Mouse (Mus musculus): Measurements from ENCODE around the gene Hypm.

Gene Hypm

GRCm38 (mm10) chrX:9846628-9847027 lies at the start of gene Hypm:
Gene Hypm (plus strand): TSS chrX:9846928.
- in situ Hi-C loops (cut with MboI; ENCODE audit: low sequenced_read_pairs), result no loop called here

DNA sequence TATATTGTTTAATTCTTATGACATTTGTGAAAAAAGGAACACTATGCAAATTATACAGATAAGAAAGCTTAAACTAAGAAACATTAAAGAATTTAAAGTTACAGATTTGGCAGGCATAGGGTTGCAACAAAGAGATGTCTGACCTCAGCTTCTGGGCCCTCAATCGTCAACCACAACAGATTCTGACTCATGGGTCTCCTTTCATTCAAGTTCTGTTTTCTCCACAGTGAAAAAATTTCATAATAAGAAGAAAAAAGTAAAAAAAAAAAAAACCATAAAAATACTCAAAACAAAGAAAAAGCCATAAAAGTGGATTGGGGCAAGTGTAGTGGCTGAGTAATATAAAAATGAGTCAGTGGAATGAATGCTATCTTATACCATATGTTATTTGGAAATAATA lies 36.6 kb upstream of the Hypm start:
- in situ Hi-C loops (cut with MboI; ENCODE audit: low sequenced_read_pairs), result no loop called here

DNA sequence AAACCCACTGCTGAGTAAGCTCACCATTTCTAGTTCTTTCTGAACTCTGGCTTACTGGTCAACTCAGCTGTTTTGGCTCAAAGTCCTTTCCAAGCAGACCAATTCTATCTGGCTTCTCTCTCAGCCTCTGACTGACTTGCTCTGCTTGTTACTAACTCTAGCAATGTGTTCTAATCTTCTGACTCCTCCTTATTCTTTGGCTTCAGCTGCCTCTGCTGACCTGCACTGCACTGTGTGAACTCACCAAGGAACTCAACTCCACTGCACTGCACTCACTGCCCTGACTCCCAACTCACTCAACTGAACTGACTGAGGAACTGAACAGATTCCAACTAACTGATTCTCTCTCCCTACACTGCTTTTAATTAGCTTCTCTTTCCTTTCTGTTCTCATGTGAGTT lies 34.3 kb upstream of the Hypm start:
- in situ Hi-C loops (cut with MboI; ENCODE audit: low sequenced_read_pairs), result no loop called here

DNA sequence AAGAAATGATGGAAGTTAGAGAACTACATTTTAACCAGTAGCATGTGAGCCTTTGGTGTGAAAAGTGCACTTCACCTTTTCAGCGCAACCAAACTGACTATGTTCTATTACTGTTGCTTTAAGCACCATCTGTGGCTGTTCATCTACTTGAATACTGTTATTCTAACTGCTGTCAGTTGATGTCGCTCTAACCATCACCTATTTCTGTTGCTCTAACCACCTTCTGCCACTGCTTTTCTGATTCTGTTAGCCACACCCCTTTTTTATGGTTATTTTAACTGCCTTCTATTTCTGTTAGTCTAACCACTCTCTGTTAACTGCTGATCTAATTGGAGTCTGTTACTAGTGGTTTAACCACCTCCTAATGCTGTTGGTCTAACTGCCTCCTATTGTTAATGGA lies 11.9 kb upstream of the Hypm start:
- in situ Hi-C loops (cut with MboI; ENCODE audit: low sequenced_read_pairs), result no loop called here

DNA sequence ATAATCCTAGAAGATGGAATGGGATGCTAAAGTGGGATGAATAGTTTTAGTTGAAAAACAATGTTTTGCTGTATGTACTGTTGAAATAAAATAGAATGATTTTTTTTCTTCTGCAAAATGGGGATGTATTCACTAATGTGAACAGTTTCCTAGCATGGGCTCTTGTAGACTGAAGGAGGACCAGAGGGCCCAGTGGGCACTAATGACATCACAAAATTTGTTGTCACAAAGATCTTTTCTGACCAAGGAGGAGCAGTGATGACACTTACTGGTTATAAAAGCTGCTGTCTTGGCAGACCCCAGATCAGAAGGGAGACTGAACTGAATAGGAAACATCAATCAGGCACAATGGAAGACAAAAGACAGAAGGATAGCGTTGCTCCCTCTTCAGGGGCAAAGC lies 2.7 kb downstream of the Hypm start, which contains the start of gene H2al3:
Gene H2al3, plus strand, starts transcription at position 301 of the 400 bp plus-strand sequence.
- in situ Hi-C loops (cut with MboI; ENCODE audit: low sequenced_read_pairs), result no loop called here

DNA sequence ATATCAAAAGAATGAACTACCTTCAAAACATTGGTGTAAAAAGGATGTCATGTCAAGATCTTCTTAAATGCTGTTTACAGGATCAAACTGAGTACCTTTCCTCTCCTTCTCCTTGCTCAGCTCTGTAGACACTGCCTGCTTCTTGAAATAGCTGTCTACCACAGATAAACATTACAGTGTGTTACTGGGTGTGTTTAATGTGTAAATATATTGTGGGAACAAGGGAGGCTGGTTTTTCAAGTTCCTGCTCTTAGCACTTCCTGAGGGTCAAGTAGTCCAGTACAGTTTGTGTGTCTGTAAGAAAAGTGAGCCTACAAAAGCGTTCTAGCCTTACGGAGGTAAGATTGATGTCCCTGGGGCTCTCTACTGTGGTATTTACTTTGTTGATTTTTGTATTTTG lies 15.1 kb downstream of the Hypm start:
- in situ Hi-C loops (cut with MboI; ENCODE audit: low sequenced_read_pairs), result no loop called here

DNA sequence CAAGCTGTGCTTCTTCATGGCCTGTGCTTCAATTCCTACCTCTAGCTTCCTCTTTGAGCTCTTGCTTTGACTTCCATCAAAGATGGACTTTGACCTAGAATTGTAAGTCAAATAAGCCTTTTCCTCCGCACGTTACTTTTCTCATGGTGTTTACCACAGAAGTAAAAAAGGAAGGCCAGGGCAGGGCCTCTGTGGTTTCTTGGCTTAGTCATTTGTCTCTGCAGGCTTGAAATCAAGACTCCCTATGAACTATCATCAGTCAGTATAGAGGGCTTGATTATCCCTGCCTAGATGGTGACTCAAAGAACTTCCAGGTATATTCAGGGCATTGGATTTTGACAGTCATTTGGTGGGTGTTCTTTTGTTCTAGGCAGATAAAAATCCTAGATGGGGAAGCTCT lies 28.8 kb downstream of the Hypm start:
- in situ Hi-C loops (cut with MboI; ENCODE audit: low sequenced_read_pairs), result no loop called here

DNA sequence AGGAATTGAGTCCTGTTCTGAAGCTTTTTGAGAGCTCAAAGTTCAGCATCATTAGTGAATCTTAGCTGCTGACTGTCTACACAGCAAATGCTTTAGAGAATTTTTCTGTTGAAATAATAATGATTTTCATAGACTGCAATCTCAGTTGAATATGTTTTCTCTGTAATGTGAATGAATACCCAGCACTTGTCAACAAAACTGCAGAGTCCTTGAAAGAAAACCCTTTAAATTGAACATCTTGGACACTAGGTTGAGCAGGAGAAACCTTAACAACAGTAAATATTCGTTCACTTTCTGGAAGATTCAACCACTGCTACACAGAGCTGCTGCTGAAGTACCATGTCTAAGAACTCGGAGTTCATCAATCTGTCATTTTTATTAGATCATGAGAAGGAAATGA lies 38.6 kb downstream of the Hypm start, which contains the start of gene Sytl5:
Gene Sytl5, plus strand, starts transcription at position 301 of the 400 bp plus-strand sequence.
- in situ Hi-C loops (cut with MboI; ENCODE audit: low sequenced_read_pairs), result no loop called here

Measured in CH12F3 (cell line).